9 mouse cellular contexts compared by ENCODE assay signal in genomic region chr9:114092188-114092587, GRCm38 (mm10). TPM values are rescaled to one million over a fixed set of nuclear protein-coding genes. Genes with fewer than 3 reads are reported as not detected.
DNase-seq lines count a peak whose midpoint lies in the region; ATAC-seq and TF ChIP-seq lines count a peak whose summit lies in the region.
"Not testable (repeated sequence)": the region's sequence is repeated elsewhere in the genome, so short reads cannot be mapped to it uniquely, and the experiment has no call there.
"Had no signal": no experiment of that assay in that cellular context is flagged by ENCODE, and none has a peak within 500 bp of the region (broad histone marks: within the 10 kb centered on the region; RNA-seq: fewer than 3 reads in every experiment).

No protein-coding gene starts in this region.

- not testable (repeated sequence) for H3K9me3 ChIP-seq in ES-E14 (ENCODE audit: control insufficient read depth, insufficient read depth, low read depth, low read length); forebrain, embryonic 12.5 days; hindbrain, postnatal 0 days (ENCODE audit: low read length); liver, postnatal 0 days (ENCODE audit: low read length); midbrain, postnatal 0 days (ENCODE audit: low read length); stomach, embryonic 15.5 days

- H3K27me3 ChIP-seq in forebrain, embryonic 12.5 days; hindbrain, postnatal 0 days (ENCODE audit: insufficient read depth, low read length); liver, postnatal 0 days (ENCODE audit: insufficient read depth, low read length); midbrain, postnatal 0 days (ENCODE audit: insufficient read depth, low read length); stomach, embryonic 15.5 days (replicated peaks): not testable (repeated sequence)

- DNase-seq in ES-E14 (ENCODE audit: low read depth, low spot score): peak; percentile 66
- peak; percentile 72 for DNase-seq in hindbrain, postnatal 0 days (ENCODE audit: low spot score)
- peak; percentile 19 for DNase-seq in layer of hippocampus, adult 11-12 months (ENCODE audit: low spot score)
- DNase-seq in liver, postnatal 0 days: peak; percentile 43
- DNase-seq in midbrain, postnatal 0 days (ENCODE audit: low spot score): peak; percentile 72

- not testable (repeated sequence) for H3K4me1 ChIP-seq in ES-E14 (ENCODE audit: control insufficient read depth in 2 of 2, insufficient read depth in 2 of 2, low read length in 2 of 2, poor library complexity in 1 of 2); cortical plate, adult 2 months (ENCODE audit: control insufficient read depth, insufficient read depth, low read length); forebrain, embryonic 12.5 days; hindbrain, postnatal 0 days (ENCODE audit: insufficient read depth, low read length); liver, postnatal 0 days (ENCODE audit: insufficient read depth); midbrain, postnatal 0 days (ENCODE audit: insufficient read depth, low read length); stomach, embryonic 15.5 days

- not testable (repeated sequence) for H3K9ac ChIP-seq in ES-E14 (ENCODE audit: insufficient read depth, low read depth, low read length, poor library complexity, severe bottlenecking); forebrain, embryonic 12.5 days; hindbrain, postnatal 0 days (replicated peaks; ENCODE audit: low read length); liver, postnatal 0 days (replicated peaks); midbrain, postnatal 0 days (replicated peaks; ENCODE audit: low read length, poor library complexity, severe bottlenecking); stomach, embryonic 15.5 days

- 18% methylated on average over 9 of the region's 9 CpGs for WGBS in forebrain, embryonic 12.5 days
- 15% methylated on average over 9 of the region's 9 CpGs for WGBS in hindbrain, postnatal 0 days
- 15% methylated on average over 9 of the region's 9 CpGs for WGBS in liver, postnatal 0 days (ENCODE audit: insufficient replicate concordance)
- 13% methylated on average over 9 of the region's 9 CpGs for WGBS in midbrain, postnatal 0 days
- 10% methylated on average over 9 of the region's 9 CpGs for WGBS in stomach, embryonic 15.5 days

- peak; percentile 60; the same call in 1 of the 2 replicates for ATAC-seq in forebrain, embryonic 12.5 days (ENCODE audit: low FRiP score)
- peak; percentile 74 for ATAC-seq in hindbrain, postnatal 0 days
- ATAC-seq in liver, postnatal 0 days; midbrain, postnatal 0 days (ENCODE audit: low FRiP score): not testable (repeated sequence)
- ATAC-seq in stomach, embryonic 15.5 days (ENCODE audit: insufficient read depth, low FRiP score, low read depth): 0 out of 2 replicates have a peak, but pooled peaks have one; percentile 5

- in situ Hi-C loops in ES-E14 (cut with MboI; ENCODE audit: low sequenced_read_pairs in 2 of 2, unreplicated experiment in 2 of 2): loop anchor here in 1 of 2 experiments (10.0 kb wide), 1 partner anchor 97 kb away; no protein-coding TSS in a partner anchor

- not testable (repeated sequence) for H3K4me3 ChIP-seq in ES-E14 (ENCODE audit: insufficient read depth in 1 of 2, low read depth in 1 of 2, low read length in 2 of 2, poor library complexity in 1 of 2, severe bottlenecking in 1 of 2); cortical plate, adult 2 months (ENCODE audit: insufficient read depth, low read length); forebrain, embryonic 12.5 days (replicated peaks); hindbrain, postnatal 0 days (ENCODE audit: low read length); liver, postnatal 0 days (ENCODE audit: low read depth, low read length); midbrain, postnatal 0 days (ENCODE audit: low read depth, low read length); stomach, embryonic 15.5 days (replicated peaks)

- not testable (repeated sequence) for TF ChIP-seq POLR2A in cortical plate, adult 2 months (IDR thresholded peaks at IDR 0.05; ENCODE audit: extremely low read depth, insufficient read depth, low read length)

- not testable (repeated sequence) for H3K27ac ChIP-seq in ES-E14 (ENCODE audit: insufficient read depth, low read depth, low read length, poor library complexity, severe bottlenecking); cortical plate, adult 2 months (ENCODE audit: insufficient read depth, low read length); forebrain, embryonic 12.5 days; hindbrain, postnatal 0 days; liver, postnatal 0 days (ENCODE audit: low read depth); midbrain, postnatal 0 days (ENCODE audit: low read depth, low read length); stomach, embryonic 15.5 days

- not testable (repeated sequence) for H3K4me2 ChIP-seq in forebrain, embryonic 12.5 days; hindbrain, postnatal 0 days (ENCODE audit: low read depth, low read length); liver, postnatal 0 days (ENCODE audit: low read depth, low read length); midbrain, postnatal 0 days (ENCODE audit: low read depth, low read length, poor library complexity, severe bottlenecking); stomach, embryonic 15.5 days

- 0 out of 2 replicates have a peak, but pooled peaks have one; percentile 16 for TF ChIP-seq CTCF in cortical plate, adult 2 months (IDR thresholded peaks at IDR 0.05; ENCODE audit: extremely low read depth, insufficient read depth, low read length)
- TF ChIP-seq CTCF in hindbrain, postnatal 0 days (IDR thresholded peaks at IDR 0.05; ENCODE audit: low read depth): peak; percentile 47
- TF ChIP-seq CTCF in liver, postnatal 0 days (IDR thresholded peaks at IDR 0.05; ENCODE audit: low read depth): peak; percentile 37
- peak; percentile 53 for TF ChIP-seq CTCF in midbrain, postnatal 0 days (IDR thresholded peaks at IDR 0.05)

- TF ChIP-seq EP300 in liver, postnatal 0 days (IDR thresholded peaks at IDR 0.05; ENCODE audit: low read depth): not testable (repeated sequence)

- H3K36me3 ChIP-seq in ES-E14 (ENCODE audit: control insufficient read depth, insufficient read depth, low read length, poor library complexity, severe bottlenecking); forebrain, embryonic 12.5 days (replicated peaks); hindbrain, postnatal 0 days (ENCODE audit: insufficient read depth, low read length); liver, postnatal 0 days (replicated peaks; ENCODE audit: insufficient read depth, low read length); midbrain, postnatal 0 days (ENCODE audit: insufficient read depth, low read length); stomach, embryonic 15.5 days: not testable (repeated sequence)

RNA-seq across cellular contexts. Expression of gene Susd5, which starts 35.2 kb away (rescaled TPM):
- total RNA-seq in ES-E14 (2012; rRNA removed): 0.98 and 3.1 TPM in 2 replicates
- 4.3 and 4.4 TPM in 2 replicates for polyA plus RNA-seq in cortical plate, adult 2 months (2012; rRNA removed)
- polyA plus RNA-seq in forebrain, embryonic 12.5 days (2016; fragmentation: Nextera tagmentation; extraction: Ambion mirVana): 0.32 and 0.51 TPM in 2 replicates
- total RNA-seq in hindbrain, postnatal 0 days (2014; rRNA removed): 2.6 TPM in 2 replicates
- 1.8 and 2.0 TPM in 2 replicates for polyA plus RNA-seq in hindbrain, postnatal 0 days (2015; fragmentation: Nextera tagmentation; extraction: Ambion mirVana)
- not detected in 2 replicates for polyA plus RNA-seq in liver, postnatal 0 days (2015; fragmentation: Nextera tagmentation; extraction: Ambion mirVana)
- total RNA-seq in midbrain, postnatal 0 days (2014; rRNA removed): 0.90 and 2.4 TPM in 2 replicates
- polyA plus RNA-seq in midbrain, postnatal 0 days (2015; fragmentation: Nextera tagmentation; extraction: Ambion mirVana): 1.0 and 1.1 TPM in 2 replicates
- polyA plus RNA-seq in stomach, embryonic 15.5 days (2015; fragmentation: Nextera tagmentation; extraction: Ambion mirVana): 0.31 and 0.33 TPM in 2 replicates
- total RNA-seq: monocyte, adult 5-6 weeks had no signal

RNA-seq across cellular contexts. Expression of gene Fbxl2, which starts 46.2 kb away (rescaled TPM):
- total RNA-seq in ES-E14 (2012; rRNA removed): 4.4 and 6.3 TPM in 2 replicates
- 64.4 and 68.9 TPM in 2 replicates for polyA plus RNA-seq in cortical plate, adult 2 months (2012; rRNA removed)
- polyA plus RNA-seq in forebrain, embryonic 12.5 days (2016; fragmentation: Nextera tagmentation; extraction: Ambion mirVana): 9.2 and 10.7 TPM in 2 replicates
- 35.6 and 36.8 TPM in 2 replicates for total RNA-seq in hindbrain, postnatal 0 days (2014; rRNA removed)
- 23.2 and 27.4 TPM in 2 replicates for polyA plus RNA-seq in hindbrain, postnatal 0 days (2015; fragmentation: Nextera tagmentation; extraction: Ambion mirVana)
- polyA plus RNA-seq in liver, postnatal 0 days (2015; fragmentation: Nextera tagmentation; extraction: Ambion mirVana): 0.25 and 0.32 TPM in 2 replicates
- 43.4 and 44.2 TPM in 2 replicates for total RNA-seq in midbrain, postnatal 0 days (2014; rRNA removed)
- 33.1 and 35.7 TPM in 2 replicates for polyA plus RNA-seq in midbrain, postnatal 0 days (2015; fragmentation: Nextera tagmentation; extraction: Ambion mirVana)
- 2.7 and 2.9 TPM in 2 replicates for polyA plus RNA-seq in stomach, embryonic 15.5 days (2015; fragmentation: Nextera tagmentation; extraction: Ambion mirVana)

Comparison
In these comparisons a context has a peak if more than half of its experiments do, and no peak if none do; other contexts are left out.
1. DNase-seq: peak in every context shown above with its lines; median percentile 72 in hindbrain, postnatal 0 days; 72 in midbrain, postnatal 0 days; 66 in ES-E14; 43 in liver, postnatal 0 days; 19 in layer of hippocampus, adult 11-12 months.